Mouse (Mus musculus): ENCODE measurements around the gene Il16.
A peak's percentile ranks its signal among the peaks of the same experiment; 100 is the strongest.

The Il16 gene

DNA sequence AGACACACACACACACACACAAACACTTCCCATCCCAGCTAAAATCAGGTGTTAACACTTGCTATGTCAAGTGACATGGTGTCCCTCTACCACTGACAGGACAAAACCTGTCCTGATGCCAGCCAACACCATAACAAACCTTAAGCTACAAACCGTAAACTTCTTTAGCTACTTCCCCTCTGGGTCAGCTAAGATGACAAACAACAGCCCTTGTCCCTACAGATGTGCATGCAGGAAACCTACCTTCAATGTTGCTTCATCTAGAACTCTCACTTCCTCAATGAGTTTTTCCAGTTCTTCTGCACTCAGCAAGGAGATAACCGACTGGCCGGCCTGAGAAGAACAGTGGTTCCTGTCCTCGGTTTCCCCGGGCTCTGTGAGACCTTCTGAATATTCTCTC lies 94.9 kb downstream of the Il16 start:
- no peak for DNase-seq (ENCODE audit: low spot score in 2 of 2)

DNA sequence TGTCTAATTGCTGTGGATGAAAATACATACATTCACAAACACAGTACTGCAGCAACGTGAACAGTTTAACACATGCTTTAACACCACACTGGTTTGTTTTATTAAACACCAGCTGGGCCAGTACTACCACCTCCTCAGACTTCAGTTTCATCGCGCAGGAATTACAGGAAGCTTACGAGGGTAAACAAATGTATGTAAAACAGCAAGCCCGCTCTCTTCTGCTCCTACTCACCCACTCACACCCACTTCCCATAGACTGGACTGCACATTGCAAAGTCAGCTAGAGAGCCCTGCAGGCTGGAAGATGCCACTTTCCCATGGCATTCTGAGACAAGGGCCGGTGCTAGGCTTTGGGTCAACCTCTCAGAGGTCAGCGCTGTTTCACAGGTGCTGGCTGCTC lies 96.7 kb downstream of the Il16 start:
- no peak for DNase-seq (ENCODE audit: low spot score in 2 of 2)

DNA sequence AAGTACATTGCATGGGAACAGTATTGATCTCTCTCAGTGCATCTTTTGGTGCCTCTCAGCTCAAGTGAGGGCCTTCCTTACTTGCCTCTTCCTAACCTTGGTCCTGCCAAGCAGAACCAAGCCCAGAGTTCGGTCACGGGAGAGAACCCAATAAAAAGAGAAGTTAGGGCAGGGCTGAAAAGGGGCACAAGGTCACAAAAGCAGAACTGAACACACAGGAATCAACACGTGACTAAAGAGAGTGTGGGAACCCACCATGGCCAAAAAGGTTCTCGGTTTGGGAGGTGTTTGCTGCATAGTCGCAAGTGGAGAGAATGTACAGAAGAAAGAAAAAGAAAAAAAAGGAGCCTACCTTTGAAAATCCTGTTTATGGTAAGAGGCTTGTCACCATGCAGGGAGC lies 100.0 kb downstream of the Il16 start:
- no peak for DNase-seq (ENCODE audit: low spot score in 2 of 2)

DNA sequence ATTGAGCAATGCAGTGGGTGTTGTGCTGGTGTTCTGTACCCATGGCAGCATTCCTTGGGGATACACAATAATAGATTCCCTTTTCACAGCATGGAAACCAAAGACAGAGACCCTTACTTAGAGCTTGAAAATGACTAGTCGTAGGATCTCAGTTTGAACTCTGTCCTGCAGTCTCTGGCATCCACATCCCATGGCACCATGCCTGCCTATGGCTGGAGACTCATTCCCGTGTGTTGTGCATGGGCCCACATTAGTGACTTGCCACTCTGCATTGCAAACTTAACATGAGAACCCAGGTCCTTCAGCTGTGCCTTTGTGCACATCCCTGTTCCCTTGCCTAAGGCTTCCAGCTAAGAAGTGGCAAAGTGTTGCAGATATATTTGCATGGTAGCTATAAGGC lies 100.8 kb downstream of the Il16 start:
- DNase-seq (ENCODE audit: low spot score in 2 of 2): no peak

DNA sequence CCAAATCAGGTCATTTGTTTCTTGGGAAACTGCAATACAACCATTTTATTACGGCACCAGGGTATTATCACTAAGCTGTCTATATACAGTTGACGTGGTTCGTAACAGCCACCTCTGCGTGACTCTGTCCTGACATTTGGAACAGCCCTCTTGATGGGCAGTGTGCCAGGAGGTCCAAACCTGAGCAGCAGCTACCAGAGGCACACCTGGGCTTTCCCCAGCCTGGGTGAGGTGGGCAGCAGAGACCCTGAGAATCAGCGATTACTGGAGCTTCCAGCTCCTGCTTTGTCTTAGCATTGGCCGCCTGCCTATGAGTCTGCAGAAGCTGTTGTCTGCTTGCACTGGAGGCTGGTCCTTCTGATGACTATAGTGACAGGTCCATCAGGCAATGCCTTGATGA lies 101.9 kb downstream of the Il16 start:
- DNase-seq (ENCODE audit: low spot score in 2 of 2): no peak

DNA sequence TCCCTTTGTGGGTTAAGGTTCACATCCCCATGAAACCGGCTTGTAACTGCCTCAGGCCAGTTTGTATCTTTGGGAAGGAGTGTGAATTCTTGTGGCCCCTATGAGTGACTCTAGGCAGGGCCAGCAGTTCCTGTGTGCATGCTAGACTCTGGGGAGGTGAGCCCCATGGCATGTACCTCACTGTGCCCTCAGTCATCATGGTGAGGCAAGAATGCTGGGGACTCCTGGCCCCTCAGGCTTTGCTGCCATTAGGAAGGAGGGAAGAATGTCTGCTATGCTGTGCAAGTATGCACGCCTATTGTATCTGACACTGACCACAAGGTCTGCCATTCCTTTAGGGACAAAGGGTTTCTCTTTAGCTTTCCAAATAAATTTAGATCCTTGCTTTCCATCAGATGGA lies 104.4 kb downstream of the Il16 start:
- DNase-seq (ENCODE audit: low spot score in 2 of 2): no peak

DNA sequence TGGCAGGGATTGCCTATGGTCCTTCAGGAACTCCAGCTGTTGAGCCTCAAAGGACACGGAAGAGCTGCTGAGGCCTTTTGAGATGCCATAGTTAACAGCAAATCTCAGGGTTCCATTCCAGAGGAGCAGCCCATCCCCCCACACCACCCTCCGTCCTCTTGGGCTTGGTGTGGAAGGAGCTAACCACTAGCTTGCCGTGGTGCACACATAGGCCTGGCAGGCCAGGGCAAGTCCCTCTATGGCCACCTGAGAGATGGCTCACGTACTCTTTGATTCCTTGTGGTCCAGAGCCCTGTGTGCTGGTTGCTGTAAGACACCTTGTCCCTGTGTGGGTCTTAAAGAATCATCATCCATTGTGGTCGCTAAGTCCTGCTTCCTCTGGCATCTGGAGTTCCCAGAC lies 104.9 kb downstream of the Il16 start:
- no peak for DNase-seq (ENCODE audit: low spot score in 2 of 2)

DNA sequence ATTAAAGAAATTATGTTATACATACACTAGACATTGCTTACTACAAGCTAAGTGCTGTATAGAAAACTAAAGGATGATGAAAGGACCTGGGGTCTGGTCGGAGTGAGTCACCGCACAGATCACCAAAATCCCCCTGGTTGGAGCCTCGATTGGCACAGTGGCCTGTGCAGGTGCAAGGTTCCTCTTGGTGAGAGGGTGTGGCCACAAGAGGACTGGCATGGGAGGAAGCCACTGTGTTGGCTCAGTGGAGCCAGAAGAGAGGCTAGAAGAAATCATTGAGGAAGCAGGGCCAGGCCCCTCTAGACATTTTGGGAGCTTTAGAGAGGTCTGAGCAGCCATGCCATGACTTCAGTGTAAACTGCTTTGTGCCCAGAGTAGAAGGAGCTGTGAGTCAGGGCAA lies 106.4 kb downstream of the Il16 start:
- no peak for DNase-seq (ENCODE audit: low spot score in 2 of 2)

DNA sequence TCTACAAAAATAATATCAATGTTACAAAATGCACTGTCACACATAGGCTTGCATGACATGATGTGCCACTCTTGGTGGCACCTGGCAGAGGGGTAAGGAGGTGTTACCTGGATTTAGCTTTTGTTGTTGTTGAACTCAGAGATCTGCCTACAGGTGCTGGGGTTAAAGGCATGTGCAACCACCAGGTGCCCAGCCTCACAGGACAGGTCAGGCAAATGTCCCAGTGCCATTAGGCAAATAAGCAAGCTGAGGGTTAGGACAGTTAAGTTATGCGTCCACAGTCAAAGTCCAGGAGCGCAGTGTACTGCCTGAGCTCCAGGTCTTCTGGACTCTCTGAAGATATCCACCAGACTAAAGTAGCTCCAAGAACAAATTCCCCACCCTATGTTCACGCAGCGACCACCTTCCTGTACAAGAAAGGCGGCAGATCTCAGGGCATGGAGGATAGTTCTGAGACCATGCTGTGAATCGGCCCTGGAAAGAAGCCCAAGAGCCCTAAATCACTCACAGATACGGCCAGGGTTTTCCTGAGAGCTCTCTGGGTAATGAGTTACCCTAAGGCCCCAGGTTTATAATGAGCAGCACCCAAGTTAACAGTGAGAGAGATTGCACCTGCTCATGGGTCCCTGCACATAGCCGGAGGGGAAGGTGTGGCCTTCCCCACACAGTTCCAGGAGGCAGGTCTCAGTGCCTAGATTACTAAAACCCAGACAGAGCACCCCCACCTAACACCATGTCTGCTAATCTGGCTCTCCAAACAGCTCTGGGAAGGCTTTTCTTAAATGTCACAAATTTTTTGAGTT lies 107.5 kb downstream of the Il16 start:
- no peak for DNase-seq (ENCODE audit: low spot score in 2 of 2)

DNA sequence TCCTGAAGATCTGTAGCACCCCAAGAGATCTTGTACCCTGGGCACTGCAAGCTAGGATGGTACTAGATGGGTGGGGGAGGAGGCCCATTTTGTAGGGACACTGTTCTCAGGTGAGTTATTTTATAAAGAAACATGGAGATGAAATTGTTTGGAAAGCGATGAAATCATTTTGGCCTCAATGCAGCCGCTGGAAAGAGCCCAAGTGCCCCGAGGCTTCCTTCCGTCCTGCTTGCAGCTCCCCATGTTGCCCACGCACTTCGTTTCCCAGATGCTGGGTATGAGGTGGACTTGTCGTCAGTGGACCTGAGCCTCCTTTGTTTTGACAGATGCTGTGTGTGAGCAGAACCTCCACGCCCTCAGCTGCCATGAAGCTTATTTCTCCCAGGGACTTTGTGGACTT lies 109.1 kb downstream of the Il16 start:
- no peak for DNase-seq (ENCODE audit: low spot score in 2 of 2)

DNA sequence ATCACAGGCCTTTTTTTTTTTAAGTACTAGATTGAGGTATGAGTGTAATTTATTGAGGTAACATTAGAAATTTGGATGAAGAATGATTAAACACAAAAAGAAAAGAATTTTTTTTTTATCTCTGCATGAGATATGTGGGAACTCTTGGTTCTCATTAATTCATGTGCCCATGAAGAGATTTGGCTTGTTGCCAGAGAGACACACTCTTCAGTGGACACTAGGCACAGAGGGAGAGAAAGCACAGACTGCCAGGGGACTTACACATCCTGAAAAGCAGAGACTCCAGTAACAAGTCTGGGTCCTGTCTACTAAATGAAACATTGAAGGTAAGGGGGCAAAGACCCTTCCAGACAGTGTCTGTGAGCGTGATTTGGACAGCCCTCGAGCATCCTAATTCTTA lies 109.8 kb downstream of the Il16 start:
- no peak for DNase-seq (ENCODE audit: low spot score in 2 of 2)

DNA sequence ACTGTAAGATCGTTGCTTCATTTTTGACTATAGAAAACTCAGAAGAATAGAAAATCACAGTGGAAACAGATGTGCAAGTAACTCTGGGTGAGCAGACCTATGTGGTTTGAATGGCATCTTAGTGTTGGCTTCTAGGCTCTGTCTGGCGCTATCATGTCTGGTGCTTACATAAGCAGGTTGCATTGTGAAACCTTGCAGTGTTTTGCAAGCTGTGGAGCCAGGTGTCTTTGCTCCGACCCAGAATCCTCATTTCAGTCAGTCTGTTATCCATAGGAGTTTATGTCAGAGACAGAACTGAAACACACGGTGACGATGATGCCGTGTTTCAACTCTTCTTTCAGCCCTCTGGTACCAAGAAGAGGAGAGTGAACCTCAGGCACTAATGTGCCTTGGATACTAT lies 111.7 kb downstream of the Il16 start:
- no peak for DNase-seq (ENCODE audit: low spot score in 2 of 2)

DNA sequence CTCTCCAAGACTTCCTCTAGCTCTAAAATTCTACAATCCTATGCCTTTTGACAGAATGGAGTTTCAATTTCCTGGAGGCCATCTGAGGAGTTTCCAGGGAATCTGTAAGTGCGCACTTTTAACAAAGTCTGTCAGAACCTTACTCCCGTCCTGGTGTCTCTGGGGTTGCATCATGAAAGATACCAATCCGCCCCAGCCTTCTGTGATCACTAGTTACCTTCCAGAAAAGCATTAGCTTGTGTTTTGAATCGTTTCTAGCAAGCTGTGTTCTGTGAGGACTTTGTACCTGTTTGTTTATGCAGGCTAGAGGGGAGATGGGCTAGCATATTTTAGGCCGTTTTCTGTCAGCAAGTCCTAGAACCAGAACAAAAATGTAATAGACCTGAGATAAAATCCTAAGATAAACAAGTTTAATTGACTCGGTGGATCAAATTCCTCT lies 112.8 kb downstream of the Il16 start:
- DNase-seq (ENCODE audit: low spot score in 2 of 2): no peak

DNA sequence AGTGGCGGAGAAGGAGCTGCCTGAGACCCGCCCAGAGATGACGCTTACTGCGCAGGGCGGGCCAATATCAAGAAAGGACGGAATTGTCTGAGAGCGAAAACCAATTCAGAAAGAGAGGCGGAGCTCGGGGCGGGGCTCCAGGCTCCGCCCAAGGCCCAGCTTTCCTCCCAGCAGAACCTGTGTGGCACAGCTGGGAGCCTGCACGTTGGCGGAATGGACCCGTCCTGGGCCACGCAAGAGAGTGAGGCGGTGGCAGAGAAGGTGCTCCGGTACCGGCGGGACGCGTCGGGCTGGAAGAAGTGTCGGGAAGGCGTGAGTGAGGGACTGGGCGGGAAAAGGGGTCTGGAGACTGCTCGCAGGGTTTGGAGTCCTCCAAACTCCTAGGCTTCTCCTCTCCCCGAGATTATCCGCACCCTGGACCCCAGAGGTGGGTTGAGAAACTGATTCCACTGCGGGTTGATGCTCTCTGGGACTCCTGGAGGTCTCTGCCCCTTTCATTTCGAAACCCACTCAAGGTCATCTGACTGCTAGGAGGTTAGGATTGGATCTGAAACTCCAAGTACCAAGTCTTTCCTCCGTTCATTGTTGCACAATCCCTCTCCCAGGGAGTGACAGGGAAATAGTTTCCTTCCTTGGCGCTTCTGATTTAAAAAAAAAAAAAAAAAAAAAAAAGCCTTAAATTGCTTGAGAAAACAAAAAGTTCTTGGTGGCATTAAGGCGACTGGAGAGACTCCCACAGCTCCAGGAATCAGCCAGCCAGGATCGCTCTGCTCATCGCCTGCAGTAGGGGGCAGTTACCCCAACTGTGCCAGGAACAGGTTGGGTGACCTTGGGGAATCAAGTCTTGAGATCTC lies 113.5 kb downstream of the Il16 start, which contains the start of gene Stard5:
Gene Stard5, plus strand, starts transcription at position 132 of the 854 bp plus-strand sequence.
- DNase-seq (ENCODE audit: low spot score in 2 of 2): peak; percentile 86 to 90

DNA sequence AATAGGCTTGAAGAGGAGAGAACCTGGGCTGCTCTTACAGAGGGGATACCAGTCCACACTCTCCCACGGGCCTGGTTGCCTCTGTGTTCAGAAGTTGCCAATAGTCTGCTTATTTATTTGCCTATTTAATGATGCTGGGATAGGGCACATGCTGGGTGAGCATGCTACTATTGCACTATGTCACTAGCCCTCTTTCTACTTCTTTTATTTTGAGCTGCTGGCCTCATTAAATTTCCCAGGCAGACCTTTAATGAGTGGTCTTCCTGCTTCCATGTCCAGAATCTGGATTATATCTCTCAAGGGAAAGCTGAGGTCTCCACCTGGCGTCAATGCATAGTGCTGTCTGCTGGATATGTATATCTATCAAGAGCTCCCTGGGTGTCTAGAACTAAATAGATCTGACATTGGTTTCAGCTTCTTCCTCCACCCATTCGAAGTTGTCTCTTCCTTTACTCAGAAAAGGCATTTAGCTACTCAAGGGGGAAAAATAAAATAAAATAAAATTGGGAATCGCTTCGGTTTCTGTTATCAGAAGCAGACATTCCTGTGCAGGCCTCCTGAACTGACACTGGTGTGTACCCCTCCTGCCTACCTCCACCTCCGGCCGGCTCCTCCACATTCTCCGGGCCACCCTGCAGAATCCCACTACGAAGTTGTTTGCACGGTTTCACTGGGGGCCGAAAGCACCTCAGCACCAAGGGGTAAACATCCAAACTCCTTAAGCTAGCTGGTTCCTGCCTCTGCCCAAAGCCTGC lies 114.3 kb downstream of the Il16 start:
- DNase-seq (ENCODE audit: low spot score in 2 of 2): no peak

DNA sequence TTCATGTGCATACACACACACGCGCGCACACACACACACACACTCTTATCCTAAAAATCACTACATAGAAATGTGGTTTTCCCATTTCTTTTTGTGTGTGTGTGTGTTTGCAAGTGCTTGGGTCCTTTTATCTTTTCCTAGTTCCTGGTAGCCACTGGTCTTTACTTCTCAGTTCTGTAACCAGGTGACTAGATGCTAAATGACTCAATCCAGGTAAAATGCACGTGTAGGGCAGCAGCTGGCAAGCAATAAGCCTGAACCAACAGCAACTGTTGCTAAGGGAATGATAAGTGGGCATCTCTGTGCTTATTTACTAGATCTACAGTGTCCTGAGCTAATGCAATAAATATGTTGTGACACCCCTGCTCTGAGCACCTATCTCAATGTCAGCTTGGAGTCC lies 118.2 kb downstream of the Il16 start:
- no peak for DNase-seq (ENCODE audit: low spot score in 2 of 2)

DNA sequence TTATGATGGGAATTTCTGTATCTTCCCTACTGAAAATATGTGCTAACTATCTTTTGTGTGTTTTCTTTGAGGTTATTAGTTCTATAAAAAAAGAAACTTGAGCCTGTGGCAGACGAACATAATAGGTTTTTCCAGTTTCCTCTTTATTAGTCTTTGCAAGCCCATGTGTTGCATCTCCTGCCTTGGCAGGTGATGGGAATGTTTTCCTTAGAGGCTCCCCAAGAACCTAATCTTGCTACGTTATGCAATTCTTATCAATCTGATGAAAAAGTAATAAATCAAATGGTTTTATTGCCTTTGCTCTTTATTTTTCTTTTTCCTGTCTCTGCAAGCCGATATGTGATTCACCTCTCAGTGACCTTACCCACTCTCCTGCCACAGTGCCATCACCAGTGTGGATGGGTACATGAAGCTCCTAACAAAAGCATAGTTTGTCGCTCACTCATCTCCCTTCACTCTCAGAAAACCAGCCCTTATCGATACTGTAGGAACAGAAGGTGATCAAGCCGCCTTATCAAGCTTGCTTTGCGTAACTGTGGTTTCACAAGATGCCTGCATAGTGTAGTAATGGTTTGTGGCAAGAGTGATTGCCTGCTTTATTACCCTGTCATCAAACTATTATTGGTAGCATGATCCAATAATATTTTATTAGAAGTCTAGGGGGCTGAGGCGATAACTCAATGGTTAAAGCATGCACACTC lies 118.8 kb downstream of the Il16 start:
- DNase-seq (ENCODE audit: low spot score in 2 of 2): no peak

DNA sequence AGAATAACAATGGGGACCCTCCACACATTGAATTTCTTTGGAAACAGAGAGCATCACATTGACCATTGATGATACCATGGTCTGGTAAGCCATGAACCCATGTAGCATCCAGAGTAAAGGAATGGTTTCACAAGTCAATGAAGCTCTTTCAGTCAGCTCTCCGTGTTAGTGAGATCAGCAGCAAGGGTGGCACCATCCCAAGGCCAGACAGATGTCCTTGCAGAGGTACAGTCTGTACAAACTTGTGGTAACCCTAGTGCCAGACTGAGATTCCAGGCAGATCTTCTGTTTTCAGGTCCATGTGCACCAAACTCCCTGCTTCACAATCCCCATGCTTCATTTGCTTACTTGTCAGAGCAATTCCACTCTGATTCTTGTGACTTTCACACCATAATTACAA lies 121.5 kb downstream of the Il16 start:
- no peak for DNase-seq (ENCODE audit: low spot score in 2 of 2)

DNA sequence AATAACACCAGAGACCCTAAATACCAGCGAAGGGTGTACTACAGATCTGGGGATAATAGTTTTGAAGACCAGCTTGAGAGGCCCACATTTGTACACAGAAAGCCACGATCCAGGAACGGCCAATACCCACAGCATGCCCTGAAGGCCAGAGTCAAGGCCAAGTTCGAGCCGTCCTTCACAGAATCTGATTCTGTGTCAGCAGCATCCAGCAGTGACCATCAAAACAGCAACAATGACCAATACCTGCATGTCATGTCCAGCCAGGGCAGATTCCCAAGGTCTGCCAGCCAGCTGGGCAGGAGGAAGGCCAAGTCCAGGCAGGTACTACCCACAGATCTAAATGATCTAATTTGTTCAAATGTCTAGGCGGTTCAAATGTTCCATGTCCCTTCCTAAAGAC lies 122.9 kb downstream of the Il16 start:
- no peak for DNase-seq (ENCODE audit: low spot score in 2 of 2)

DNA sequence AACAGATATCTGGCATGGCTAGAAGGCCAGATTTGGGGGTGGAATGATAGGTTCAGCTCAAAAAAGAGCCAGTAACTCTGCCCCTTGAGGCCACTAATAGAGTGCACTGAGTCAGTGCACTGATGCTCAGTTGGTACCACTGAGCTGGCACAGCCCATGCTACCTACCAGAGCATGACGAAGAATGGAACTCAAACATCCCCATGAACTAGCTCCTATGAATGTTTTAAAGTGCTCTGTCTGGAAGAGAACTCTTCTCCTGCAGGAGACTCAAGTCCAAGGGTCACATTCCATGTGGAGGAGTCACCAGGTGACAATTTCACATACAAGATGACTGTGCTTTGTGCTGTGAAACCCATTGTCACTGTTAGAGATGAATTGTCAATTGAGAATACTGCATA lies 126.8 kb downstream of the Il16 start:
- no peak for DNase-seq (ENCODE audit: low spot score in 2 of 2)

DNA sequence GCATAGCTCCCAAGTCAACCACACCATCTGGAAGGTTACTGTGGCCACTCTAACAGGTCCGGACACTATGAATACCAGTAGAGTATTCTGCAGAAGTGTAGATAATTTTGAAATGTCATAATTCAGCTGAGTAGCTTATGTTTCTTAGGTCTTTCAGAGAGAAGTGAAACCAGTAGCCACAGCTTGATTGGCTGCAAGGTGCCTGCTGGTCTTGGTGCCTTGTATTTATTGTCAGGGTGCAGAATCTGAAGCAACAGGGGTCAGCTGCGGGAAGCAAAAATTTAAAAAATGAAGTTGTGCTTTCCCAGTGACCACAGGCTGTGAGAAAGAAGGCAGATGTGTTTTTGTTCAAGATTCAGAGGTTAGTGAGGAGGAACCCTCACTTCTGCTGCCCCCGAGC lies 129.3 kb downstream of the Il16 start:
- DNase-seq (ENCODE audit: low spot score in 2 of 2): no peak

DNA sequence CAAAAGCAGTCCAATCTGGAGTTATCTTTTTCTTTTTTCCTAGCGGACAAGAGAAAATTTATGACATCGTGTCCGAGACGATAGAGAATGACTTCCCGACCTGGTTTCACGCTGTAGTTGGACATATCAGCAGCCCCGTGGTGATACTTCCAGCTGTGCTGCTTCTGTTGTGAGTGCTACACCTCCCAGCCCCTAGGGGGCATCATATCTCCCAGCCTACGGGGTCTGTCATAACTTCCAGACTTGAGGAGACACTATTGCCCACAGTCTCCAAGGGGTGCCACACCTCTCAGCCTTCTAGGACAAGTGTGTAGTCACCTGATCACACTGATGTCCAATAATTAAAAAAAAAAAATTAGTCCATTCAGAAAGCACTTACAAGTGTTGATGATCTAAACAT lies 129.7 kb downstream of the Il16 start:
- DNase-seq (ENCODE audit: low spot score in 2 of 2): no peak

All from spleen, postnatal 4 days (tissue).